Mouse (Mus musculus) intestine, postnatal 0 days (tissue): ENCODE measurements at regions not wholly inside any gene's neighbourhood (a gene's known extent, or its start where the extent isn't known, plus 50 kb on each side); places are given as distances from the start of the nearest gene placed in this dataset.

Experiments used
- ATAC-seq: fragments of 200-750 bp; cut with Nextera tagmentation; 2 replicates; pipeline ENCODE4 v1.8.0; 2017; ENCODE audit warnings: mild to moderate bottlenecking, moderate TSS enrichment, moderate library complexity
- H3K27ac ChIP-seq: fragments of 300-500 bp; sonication (generic); 2 replicates; pipeline ENCODE4 v1.5.1; 2014; ENCODE audit warnings: mild to moderate bottlenecking, low read depth, low read length, moderate library complexity
- H3K27me3 ChIP-seq: fragments of 300-500 bp; sonication (generic); replicated peaks from 2 replicates; pipeline ENCODE4 v1.6.1; 2014; ENCODE audit warnings: low read length, mixed read lengths; ENCODE audit not compliant: control insufficient read depth, insufficient read depth
- H3K36me3 ChIP-seq: fragments of 300-500 bp; sonication (generic); 2 replicates; pipeline ENCODE4 v1.6.1; 2014; ENCODE audit warnings: mild to moderate bottlenecking, moderate library complexity; ENCODE audit not compliant: control insufficient read depth, insufficient read depth
- H3K4me1 ChIP-seq: fragments of 300-500 bp; sonication (generic); replicated peaks from 2 replicates; pipeline ENCODE4 v1.6.1; 2014; ENCODE audit warnings: antibody characterized with exemption, low read length, mixed read lengths; ENCODE audit not compliant: control insufficient read depth, insufficient read depth
- H3K4me2 ChIP-seq: fragments of 300-500 bp; sonication (generic); replicated peaks from 2 replicates; pipeline ENCODE4 v1.6.1; 2014; ENCODE audit warnings: low read depth, mild to moderate bottlenecking, moderate library complexity
- H3K4me3 ChIP-seq: fragments of 300-500 bp; sonication (generic); 2 replicates; pipeline ENCODE4 v1.5.1; 2014; ENCODE audit warnings: low read depth, low read length
- H3K9ac ChIP-seq: fragments of 300-500 bp; sonication (generic); 2 replicates; pipeline ENCODE4 v1.6.1; 2014; ENCODE audit warnings: mild to moderate bottlenecking, low read depth, low read length
- H3K9me3 ChIP-seq: fragments of 300-500 bp; sonication (generic); 2 replicates; pipeline ENCODE4 v1.6.1; 2016; ENCODE audit warnings: mixed run types; ENCODE audit not compliant: control insufficient read depth
- CTCF ChIP-seq: sonication (generic); IDR thresholded peaks from 2 replicates; pipeline ENCODE4 v1.5.1; 2016; ENCODE audit warnings: low read depth, mild to moderate bottlenecking, control low read depth, antibody characterized with exemption, moderate library complexity
- WGBS: fragments of 180-500 bp; shearing (Covaris S2); extraction: QIAGEN DNeasy Blood & Tissue Kit; methylation state at CpG from one replicate; pipeline ENCODE4 v1.1.7; 2014; 5-methylcytosine and 5-hydroxymethylcytosine counted together

GRCm38 (mm10) chr16:49606500-49606899, 92.5 kb upstream of the Ift57 start:
- no peak overlapping the region for H3K4me2 ChIP-seq
- H3K36me3 ChIP-seq = no peaks in the 10 kb centered on the region
- WGBS = 66% methylated on average over 2 of the region's 2 CpGs
- no peaks in the 10 kb centered on the region for H3K9me3 ChIP-seq
- ATAC-seq = no peak
- no peak for TF ChIP-seq CTCF
- H3K4me3 ChIP-seq = no peak overlapping the region
- H3K9ac ChIP-seq = no peak overlapping the region
- H3K27me3 ChIP-seq = no peaks in the 10 kb centered on the region
- H3K27ac ChIP-seq = no peak overlapping the region
- no peaks in the 10 kb centered on the region for H3K4me1 ChIP-seq

GRCm38 (mm10) chr16:49614801-49615200, 84.2 kb upstream of the Ift57 start:
- Histone ChIP-seq H3K27ac (no peak overlapping the region), H3K4me1 (no peaks in the 10 kb centered on the region), H3K4me3 (no peak overlapping the region), H3K4me2 (no peak overlapping the region), H3K9ac (no peak overlapping the region), H3K36me3 (no peaks in the 10 kb centered on the region), H3K27me3 (no peaks in the 10 kb centered on the region), H3K9me3 (no peaks in the 10 kb centered on the region)
- TF ChIP-seq CTCF = no peak
- ATAC-seq = no peak
- 74% methylated on average over 3 of the region's 3 CpGs for WGBS

- H3K4me2 ChIP-seq = peak overlapping the region; percentile 25; the same call in 1 of the 2 replicates
- no peaks in the 10 kb centered on the region for H3K27me3 ChIP-seq
- no peak for TF ChIP-seq CTCF
- H3K4me1 ChIP-seq = no peaks in the 10 kb centered on the region
- H3K9ac ChIP-seq = no peak overlapping the region
- ATAC-seq = no peak
- 77% methylated on average over 20 of the region's 20 CpGs for WGBS
- no peaks in the 10 kb centered on the region for H3K36me3 ChIP-seq
- 0 out of 2 replicates have a peak overlapping the region, but pooled peaks have one; percentile 12 for H3K4me3 ChIP-seq
- H3K9me3 ChIP-seq = no peaks in the 10 kb centered on the region
- no peak overlapping the region for H3K27ac ChIP-seq
Observed at GRCm38 (mm10) chr16:49615342-49616020, 83.6 kb upstream of the Ift57 start.

GRCm38 (mm10) chr16:49616263-49616872, 82.7 kb upstream of the Ift57 start:
- no peak overlapping the region for H3K4me3 ChIP-seq
- no peaks in the 10 kb centered on the region for H3K36me3 ChIP-seq
- H3K27ac ChIP-seq = no peak overlapping the region
- WGBS = 56% methylated on average over 13 of the region's 13 CpGs
- no peaks in the 10 kb centered on the region for H3K4me1 ChIP-seq
- TF ChIP-seq CTCF = no peak
- H3K4me2 ChIP-seq = peak overlapping the region; percentile 25; the same call in 1 of the 2 replicates
- no peak for ATAC-seq
- H3K27me3 ChIP-seq = no peaks in the 10 kb centered on the region
- no peaks in the 10 kb centered on the region for H3K9me3 ChIP-seq
- H3K9ac ChIP-seq = no peak overlapping the region

GRCm38 (mm10) chr16:49633502-49633901, 65.5 kb upstream of the Ift57 start:
- no peak overlapping the region for H3K27ac ChIP-seq
- 80% methylated on average over 5 of the region's 5 CpGs for WGBS
- H3K4me3 ChIP-seq = no peak overlapping the region
- H3K4me1 ChIP-seq = no peaks in the 10 kb centered on the region
- ATAC-seq = no peak
- no peak overlapping the region for H3K9ac ChIP-seq
- H3K9me3 ChIP-seq = no peaks in the 10 kb centered on the region
- no peak for TF ChIP-seq CTCF
- H3K4me2 ChIP-seq = no peak overlapping the region
- H3K27me3 ChIP-seq = no peaks in the 10 kb centered on the region
- H3K36me3 ChIP-seq = no peaks in the 10 kb centered on the region

GRCm38 (mm10) chr16:49635506-49635905, 63.5 kb upstream of the Ift57 start:
- WGBS = 92% methylated on average over 8 of the region's 8 CpGs

More at GRCm38 (mm10) chr16:49635506-49635905, 63.5 kb upstream of the Ift57 start:
- H3K27me3 ChIP-seq = no peaks in the 10 kb centered on the region
- H3K9me3 ChIP-seq = no peaks in the 10 kb centered on the region
- TF ChIP-seq CTCF = no peak
- no peak for ATAC-seq
- no peaks in the 10 kb centered on the region for H3K4me1 ChIP-seq
- no peak overlapping the region for H3K27ac ChIP-seq
- no peaks in the 10 kb centered on the region for H3K36me3 ChIP-seq
- H3K4me3 ChIP-seq = no peak overlapping the region
- no peak overlapping the region for H3K9ac ChIP-seq
- H3K4me2 ChIP-seq = no peak overlapping the region
